Mouse (Mus musculus) retina, embryonic 14.5 days (tissue): ENCODE results near the gene Pjvk.

Experiments
- DNase-seq: peaks from one replicate; pipeline ENCODE4 v3.0.0-alpha.2; 2015; ENCODE audit warnings: low spot score

Gene Pjvk

DNA sequence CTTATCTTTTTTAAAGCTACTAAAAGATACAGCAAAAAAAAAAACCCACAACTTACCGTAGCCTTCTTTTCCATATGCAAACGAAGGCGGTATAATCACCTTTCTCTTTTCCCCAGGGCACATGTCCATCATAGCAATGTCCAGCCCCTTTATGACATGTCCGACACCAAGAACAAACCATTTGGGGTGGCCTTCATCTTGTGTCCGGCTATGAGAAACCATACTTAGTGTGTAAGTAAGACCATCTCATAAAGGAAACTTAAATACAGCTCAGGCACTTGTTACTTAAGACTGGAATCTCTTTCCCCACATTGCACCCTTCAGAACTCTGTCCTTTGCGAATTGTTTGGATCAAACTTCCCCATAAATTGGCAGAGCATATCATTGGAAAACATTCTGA is 23.4 kb downstream of the Pjvk start:
- DNase-seq: no peak

DNA sequence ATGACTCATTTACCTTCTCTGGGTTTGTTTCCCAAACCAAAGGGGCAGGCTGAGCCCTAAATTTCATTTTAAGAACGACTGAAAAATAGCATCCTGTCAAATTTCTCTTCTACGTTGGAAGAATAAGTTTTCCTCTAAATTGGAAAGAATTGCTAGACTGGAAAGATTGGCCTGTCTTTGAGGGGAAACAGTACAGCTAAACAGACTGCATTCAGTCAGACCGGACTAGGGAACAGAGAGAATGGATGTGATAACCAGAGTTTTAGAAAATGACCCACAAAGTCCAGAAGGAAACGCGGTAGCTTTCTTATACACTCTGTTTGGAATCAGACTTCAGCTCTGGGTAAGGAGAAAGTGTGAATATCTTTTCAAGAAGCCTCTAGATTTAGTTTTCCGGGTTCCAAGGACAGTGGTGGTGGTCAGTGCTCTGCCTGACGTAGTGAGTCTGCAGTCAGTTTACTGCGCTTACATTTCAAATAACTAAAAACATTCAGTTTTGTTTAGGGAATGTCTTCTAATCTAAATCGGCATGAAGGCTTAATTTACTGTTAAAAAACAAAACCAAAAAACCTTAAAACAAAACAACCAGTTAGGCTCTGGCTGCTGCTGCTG is 24.0 kb downstream of the Pjvk start:
- peak; percentile 20 for DNase-seq

DNA sequence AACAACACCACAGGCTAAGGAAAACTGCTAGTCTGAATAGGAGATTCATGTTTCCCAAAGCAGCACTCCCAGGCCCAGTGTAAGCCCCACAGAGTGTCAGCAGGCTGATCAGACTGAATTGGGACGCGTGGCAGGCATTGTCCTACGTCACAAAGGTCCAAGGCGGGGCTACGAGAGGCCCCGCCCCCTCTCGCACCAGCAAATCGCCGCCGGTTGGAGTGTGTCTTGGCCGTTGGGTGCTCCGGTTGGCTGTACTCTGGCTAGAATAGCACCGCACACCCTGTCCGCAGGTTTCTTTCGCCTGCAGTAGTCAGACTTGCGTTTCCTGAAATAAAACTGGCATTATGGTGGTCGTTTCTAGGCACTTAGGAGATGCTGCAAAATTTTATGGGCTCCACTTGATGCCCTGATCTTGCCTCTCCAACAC is 24.7 kb downstream of the Pjvk start, which contains the start of gene Fkbp7:
Gene Fkbp7, minus strand, starts transcription at position 151 of the 427 bp plus-strand sequence.
- peak; percentile 97 for DNase-seq

DNA sequence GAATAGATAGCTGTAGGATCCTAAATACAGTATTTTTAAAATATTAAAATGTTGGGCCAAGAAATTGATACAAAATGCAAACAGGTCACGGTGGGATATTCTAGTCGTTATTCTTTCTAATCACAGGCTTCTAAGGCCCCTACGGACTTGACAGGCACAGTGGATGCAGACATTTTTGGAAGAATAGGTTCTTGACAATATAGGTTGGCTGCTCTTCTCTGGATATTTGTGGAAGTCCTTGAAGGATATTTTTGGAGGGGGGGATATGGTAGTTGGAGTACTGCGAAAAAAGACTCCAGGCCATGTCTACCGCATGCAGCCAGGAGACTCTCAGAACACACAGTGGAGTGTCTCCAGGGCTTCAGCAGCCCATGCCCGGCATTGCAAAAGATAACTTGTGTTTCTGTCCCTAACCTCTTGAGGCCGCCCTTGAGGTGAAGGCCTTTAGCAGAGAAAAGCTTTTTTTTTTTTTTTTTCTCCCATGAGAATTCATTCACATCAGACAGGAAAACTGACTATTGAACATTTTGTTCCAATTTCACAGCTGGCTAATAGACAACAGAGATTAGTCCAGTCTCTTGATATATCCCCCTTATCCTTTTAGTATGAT is 25.3 kb downstream of the Pjvk start:
- peak; percentile 73 for DNase-seq

DNA sequence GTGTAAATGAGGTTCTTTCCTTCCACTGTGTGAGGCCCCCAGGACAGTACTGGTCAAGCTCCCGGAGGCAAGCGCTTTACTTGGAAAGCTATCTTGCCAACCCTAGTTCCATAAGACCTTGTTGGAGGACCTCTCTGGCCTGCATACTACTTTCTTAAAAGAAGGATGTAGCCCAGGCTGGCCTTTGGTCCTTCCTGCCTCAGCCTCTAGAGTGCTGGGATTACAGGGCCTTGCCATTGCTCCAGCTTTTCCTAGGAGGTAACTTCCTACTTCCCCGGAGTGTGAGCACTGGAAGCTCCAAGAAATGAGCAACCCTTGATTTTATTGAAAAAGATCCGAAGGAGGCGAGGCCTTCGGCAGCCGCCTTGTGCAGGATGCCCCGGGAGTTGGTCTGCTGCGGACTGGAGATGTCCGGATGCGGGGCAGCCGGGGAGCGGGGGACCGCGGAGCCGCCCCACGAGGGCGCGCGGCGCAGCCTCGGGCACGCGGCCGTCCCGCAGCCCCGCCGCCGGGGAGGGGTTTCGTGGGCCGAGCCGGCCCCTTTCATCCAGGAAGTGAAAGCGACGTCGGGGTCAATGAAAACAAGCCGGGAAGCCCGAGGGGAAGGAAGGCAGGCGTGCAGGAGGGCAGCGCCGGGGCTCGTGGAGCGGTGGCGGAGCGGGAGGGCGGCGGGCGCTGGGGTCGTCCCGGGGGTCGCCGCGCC is 26.6 kb downstream of the Pjvk start, which contains the start of gene Plekha3:
Gene Plekha3, plus strand, starts transcription at position 557 of the 703 bp plus-strand sequence.
- DNase-seq: peak; percentile 76

DNA sequence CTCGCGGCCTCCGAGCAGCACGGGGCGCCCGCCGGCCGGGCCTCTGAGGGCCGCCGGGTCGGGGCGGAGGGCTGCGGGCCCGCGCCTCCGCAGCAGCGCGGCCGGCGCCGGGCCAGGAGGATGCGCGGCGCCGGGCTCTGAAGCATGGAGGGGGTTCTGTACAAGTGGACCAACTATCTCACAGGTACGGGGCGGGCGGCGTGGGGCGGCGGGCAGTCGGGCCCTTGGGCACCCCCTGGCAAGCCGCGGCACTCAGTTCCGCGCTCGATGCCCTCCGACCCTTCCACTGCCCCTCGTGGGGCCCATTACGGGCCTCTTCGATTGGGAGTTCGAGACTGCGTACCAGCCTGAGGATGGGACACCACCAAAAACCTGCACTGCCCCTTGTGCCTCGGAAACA is 27.2 kb downstream of the Pjvk start:
- DNase-seq: peak; percentile 51

DNA sequence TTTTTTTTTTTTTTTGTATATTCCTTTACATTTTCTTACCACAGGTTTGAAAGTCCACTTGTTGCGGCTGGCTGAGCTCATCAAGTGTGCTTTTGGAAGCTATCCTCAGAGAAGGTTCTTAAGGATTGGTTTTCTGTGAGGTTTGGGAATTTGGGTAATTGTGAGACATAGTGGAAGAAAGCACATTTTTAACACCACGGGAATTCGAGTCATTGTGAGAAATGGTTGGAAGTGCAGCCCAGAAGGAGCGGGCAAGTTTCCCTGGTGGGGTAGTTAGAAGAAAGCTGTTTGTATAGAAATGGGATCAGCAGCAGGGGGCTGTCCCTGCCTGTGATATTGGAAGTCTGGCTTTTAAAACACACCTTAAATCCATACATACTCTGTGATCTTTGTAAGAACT is 27.7 kb downstream of the Pjvk start:
- DNase-seq: no peak

DNA sequence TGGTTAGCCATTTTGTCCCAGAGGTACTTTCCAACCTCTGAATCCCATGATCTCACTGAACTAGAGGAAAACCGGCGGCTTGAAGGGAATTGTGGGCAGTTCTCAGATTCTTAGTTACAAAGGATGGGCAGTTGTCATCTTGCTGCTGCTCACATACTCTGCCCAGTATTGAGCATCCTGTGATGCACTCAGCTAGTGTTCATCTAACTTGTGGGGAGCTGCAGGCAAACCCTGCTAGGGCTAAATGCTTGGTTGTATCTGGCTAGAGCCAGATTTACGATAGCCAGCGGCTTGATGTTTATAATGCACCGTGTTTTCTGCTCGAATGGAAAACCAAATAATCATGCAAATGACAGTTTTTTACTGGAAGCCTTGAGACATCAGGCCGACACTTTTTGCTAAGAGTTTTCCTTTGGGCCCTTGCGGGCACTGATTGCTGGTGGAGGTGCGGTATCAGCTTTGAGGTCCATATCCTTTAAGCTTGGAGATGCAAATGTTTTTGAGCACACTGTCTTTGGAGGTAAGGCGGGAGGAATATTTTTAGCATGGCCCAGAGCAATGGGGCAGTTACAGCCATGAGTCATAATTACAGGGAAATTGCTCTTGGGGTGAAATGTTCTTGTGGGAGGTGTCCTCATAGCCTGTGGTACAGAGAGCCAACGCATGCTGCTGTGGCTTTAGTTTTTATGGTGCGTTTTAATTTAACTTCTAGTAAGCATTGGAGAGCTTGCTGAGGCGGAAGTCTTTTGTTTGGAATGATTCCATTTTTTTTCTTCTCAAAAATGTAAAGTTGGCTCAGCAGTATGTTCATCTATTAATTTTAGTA is 28.3 kb downstream of the Pjvk start:
- DNase-seq: peak; percentile 12

DNA sequence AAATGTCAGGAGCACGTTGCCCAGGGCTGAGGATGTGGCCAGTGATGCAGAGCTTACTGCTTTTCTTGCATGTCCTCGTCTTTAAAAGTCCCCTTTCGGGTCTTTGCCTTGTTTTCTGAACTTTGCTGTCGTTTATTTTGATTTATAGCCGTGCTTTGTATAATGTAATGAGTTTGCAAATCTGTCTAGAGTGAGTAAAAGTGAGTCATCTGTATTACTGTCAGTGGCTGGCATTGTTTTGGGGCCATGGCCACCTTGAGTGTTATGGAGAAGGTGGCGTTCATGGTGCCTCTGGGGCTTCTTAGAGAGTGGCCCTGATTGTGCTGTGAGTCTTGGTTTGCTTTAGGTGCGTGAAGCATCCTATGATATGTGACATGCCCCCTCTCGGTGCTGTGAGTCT is 34.0 kb downstream of the Pjvk start:
- DNase-seq: no peak

DNA sequence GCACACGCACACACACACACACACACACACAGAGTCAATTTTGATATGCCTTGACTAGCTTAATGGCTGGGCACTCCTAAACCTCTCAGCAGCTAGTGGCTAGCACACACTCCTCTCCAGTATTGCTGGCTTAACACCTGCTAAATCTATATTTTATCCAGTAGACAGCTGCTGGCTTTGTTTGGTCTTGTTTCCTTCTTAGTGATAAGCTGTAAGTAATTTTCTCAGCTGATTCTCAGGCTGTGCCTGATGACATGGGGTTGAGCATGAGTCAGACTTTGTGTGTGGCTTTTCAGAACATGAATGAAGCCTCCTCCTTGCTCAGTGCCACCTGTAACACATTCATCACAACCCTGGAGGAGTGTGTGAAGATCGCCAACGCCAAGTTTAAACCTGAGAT is 38.7 kb downstream of the Pjvk start:
- no peak for DNase-seq

DNA sequence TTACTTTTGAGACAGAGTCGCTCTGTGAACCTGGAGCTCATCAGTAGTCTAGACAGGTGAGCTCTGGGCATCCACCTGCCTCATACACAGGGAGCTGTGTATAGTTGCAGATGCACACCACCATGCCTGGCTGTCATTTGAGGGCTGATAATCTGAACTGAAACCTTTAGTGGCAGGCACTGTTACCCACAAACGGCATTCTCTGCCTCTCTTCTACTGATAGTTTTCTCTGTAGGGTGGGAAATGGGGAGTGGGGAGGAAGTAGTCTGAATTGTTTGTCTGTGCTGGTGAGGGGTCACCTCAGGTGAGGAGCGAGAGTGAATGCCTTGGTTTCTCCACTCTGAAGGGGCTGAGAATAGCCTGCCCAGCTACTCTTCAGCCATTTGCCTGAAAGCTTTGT is 39.3 kb downstream of the Pjvk start:
- DNase-seq: no peak

DNA sequence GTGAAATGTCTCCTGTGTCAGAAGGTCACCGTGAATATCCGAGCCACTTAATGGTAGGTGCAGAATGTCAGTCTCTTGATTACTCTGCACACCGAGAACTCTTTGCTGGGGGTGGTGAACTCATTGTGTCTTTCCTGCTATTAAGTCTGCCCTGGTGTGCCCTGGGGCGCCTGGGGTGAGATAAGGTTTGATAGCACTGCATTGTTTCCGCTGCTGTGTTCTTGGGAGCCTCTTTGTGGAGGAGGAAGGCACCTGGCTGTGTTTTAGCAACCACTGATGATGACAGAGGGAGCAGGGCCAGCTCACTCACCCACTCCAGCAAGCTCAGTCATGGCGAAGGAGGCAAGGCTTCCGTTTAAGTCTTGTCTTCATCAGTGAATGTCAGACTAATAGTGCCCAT is 39.9 kb downstream of the Pjvk start:
- DNase-seq: no peak

DNA sequence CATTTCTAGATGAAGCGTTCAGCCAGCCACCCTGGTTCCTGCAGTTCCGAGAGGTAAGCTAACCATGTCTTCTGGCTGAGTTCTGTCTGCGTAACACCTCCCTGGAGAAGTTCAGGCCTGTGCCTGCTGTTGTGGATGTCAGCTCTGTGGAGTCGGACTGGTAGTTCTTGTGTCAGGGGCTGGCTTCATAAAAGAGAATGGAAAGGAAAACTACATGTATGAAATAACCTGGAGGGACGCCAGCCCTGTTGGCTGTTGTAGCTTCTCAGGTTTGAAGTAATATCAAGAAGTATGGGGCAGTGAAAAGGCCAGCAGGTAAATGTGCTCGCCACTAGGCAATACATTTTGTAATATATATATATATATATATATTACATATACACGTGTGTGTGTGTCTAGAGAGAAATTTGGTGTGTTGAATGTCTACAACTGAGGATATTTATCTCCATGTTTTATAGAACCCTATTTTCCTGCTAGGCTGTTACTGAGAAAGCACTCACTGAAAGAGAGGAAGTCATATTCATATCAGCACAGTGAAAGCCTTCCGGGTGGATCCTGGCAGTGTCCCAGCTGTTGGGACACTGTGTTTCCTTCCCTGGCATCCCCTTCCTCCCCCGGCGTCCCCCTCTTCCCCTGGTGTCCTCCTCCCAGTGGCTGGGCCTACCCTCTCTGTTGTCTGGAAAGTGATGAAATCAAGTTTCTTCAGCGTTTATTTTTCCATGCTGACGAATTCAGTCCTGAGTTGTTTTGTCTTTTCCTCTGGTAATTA is 42.3 kb downstream of the Pjvk start:
- no peak for DNase-seq

DNA sequence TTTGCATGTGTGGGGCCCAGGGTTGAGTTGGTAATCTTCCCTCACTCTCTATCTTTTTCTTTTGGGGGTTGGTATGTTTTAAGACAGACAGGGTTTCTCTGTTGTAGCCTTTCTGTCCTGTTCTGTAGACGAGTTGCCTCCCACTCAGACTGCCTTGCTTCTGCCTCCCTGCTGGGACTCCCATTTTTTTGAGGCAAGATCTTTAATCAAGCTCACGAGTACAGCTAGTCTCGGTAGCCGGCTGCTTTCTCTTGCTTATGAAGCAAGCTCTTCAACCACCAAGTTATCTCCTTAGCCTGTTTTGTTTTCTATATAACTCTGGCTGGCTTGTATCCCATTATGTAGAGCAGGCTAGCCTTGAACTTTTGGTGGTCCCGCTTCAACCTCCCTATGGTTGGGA is 45.5 kb downstream of the Pjvk start:
- DNase-seq: no peak

DNA sequence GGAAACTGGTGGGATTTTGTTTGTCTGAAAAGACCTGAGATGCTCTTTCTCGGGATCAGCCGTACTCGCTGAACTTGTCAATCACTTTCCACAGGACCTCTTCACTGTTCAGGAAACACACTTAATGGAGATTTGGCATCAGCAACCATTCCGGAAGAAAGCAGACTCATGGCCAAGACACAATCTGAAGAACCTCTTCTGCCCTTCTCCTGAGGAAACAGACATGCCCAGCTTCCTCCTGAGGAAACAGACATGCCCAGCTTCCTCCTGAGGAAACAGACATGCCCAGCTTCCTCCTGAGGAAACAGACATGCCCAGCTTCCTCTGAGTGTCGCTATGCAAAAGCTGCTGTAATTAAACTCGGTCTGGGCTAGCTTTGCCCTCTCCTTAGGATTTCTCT is 47.0 kb downstream of the Pjvk start:
- DNase-seq: no peak

DNA sequence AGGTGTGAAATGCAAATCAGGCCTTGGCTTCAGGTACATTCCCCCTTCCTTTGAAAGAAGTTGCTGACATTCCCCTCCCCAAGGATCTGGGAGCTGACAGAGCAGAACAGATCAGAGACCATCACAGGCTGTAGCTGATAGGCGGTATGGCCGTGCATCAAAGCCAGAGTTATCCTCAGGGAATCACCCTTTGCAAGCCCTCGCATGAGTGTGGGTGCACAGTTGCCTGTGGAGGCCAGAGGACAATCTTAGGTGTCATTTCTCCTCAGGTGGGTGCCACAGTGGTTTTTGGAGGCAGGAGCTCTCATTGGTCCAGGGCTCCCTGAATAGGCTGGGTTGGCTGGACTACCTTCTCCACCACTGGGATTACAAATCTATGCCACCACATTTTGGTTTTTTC is 53.9 kb downstream of the Pjvk start:
- no peak for DNase-seq

DNA sequence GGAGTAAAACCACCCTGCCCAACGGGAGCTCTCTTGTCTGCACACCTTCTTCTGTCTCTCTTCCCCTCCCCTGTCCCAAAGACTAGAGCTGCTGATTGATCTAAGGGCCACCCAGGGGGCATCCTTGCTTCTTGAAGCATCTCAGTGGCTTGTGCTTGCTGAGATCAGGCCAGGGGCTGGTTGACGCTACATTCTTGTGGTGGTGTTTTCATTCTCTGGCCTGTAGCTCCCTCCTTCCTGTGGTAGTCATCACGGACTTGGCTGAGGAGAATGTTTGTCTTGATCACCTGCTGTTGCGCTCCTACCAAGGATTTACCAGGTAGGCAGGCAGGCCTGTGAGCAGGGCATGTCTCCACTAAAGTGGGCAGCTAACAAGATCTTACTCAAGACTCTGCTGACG is 54.5 kb downstream of the Pjvk start:
- no peak for DNase-seq

DNA sequence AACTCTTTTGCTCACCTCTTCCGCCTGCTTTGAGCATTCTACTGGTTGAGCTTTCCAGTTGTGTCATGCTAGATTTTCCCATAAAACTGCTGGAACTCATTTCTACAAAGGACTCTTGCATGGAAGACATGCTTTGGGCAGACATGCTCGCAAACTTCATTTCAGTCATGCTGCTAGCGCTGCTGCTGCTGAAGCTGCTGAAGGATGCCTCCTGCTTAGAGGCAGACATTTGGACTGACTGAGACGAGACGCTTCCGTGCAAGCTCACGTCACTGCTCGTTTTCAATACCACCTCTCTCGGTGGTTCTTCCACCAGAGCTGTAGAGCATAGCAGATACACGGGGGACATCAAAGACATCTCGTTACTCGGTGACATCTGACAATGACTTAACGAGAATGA is 57.4 kb downstream of the Pjvk start:
- no peak for DNase-seq
